Mouse (Mus musculus): ENCODE measurements around the gene Chd2. TPM values are rescaled to one million over a fixed set of nuclear protein-coding genes. Genes with fewer than 3 reads are reported as not detected.

The Chd2 gene
- polyA plus RNA-seq, 1 experiment: 28.0 TPM

GRCm38 (mm10) chr7:73389871-73390294 is 151.7 kb downstream of the Chd2 start:
- Histone ChIP-seq H3K27me3 (ENCODE audit: control insufficient read depth, insufficient read depth, low read length) (peaks cover 34% of the 10 kb centered on the region), H3K27ac (ENCODE audit: insufficient read depth, low read depth, low read length) (no peak overlapping the region), H3K4me1 (ENCODE audit: control insufficient read depth, insufficient read depth, insufficient read length, low read length) (no peaks in the 10 kb centered on the region; the same call in 1 of the 2 replicates), H3K36me3 (ENCODE audit: control insufficient read depth, insufficient read depth, low read length) (no peaks in the 10 kb centered on the region), H3K4me3 (ENCODE audit: low read depth, low read length) (no peak overlapping the region)
- 16% methylated on average over 15 of the region's 15 CpGs for WGBS
- TF ChIP-seq CTCF (IDR thresholded peaks at IDR 0.05; ENCODE audit: extremely low read depth, insufficient read length, insufficient replicate concordance, low read depth, low read length) (no peak), POLR2A (IDR thresholded peaks at IDR 0.05; ENCODE audit: low read depth, low read length) (no peak)

GRCm38 (mm10) chr7:73389419-73389818 is 152.2 kb downstream of the Chd2 start:
- H3K4me3 ChIP-seq (ENCODE audit: low read depth, low read length): no peak overlapping the region
- TF ChIP-seq CTCF (IDR thresholded peaks at IDR 0.05; ENCODE audit: extremely low read depth, insufficient read length, insufficient replicate concordance, low read depth, low read length): no peak
- no peak for TF ChIP-seq POLR2A (IDR thresholded peaks at IDR 0.05; ENCODE audit: low read depth, low read length)
- 36% methylated on average over 9 of the region's 9 CpGs for WGBS
- H3K36me3 ChIP-seq (ENCODE audit: control insufficient read depth, insufficient read depth, low read length): no peaks in the 10 kb centered on the region
- no peaks in the 10 kb centered on the region; the same call in 1 of the 2 replicates for H3K4me1 ChIP-seq (ENCODE audit: control insufficient read depth, insufficient read depth, insufficient read length, low read length)
- H3K27ac ChIP-seq (ENCODE audit: insufficient read depth, low read depth, low read length): no peak overlapping the region
- peaks cover 34% of the 10 kb centered on the region for H3K27me3 ChIP-seq (ENCODE audit: control insufficient read depth, insufficient read depth, low read length)

GRCm38 (mm10) chr7:73388866-73389265 is 152.8 kb downstream of the Chd2 start:
- no peaks in the 10 kb centered on the region for H3K36me3 ChIP-seq (ENCODE audit: control insufficient read depth, insufficient read depth, low read length)
- TF ChIP-seq POLR2A (IDR thresholded peaks at IDR 0.05; ENCODE audit: low read depth, low read length): no peak
- TF ChIP-seq CTCF (IDR thresholded peaks at IDR 0.05; ENCODE audit: extremely low read depth, insufficient read length, insufficient replicate concordance, low read depth, low read length): no peak
- peaks cover 34% of the 10 kb centered on the region for H3K27me3 ChIP-seq (ENCODE audit: control insufficient read depth, insufficient read depth, low read length)
- H3K4me1 ChIP-seq (ENCODE audit: control insufficient read depth, insufficient read depth, insufficient read length, low read length): no peaks in the 10 kb centered on the region; the same call in 1 of the 2 replicates
- no peak overlapping the region for H3K4me3 ChIP-seq (ENCODE audit: low read depth, low read length)
- WGBS: 81% methylated on average over 2 of the region's 2 CpGs
- no peak overlapping the region for H3K27ac ChIP-seq (ENCODE audit: insufficient read depth, low read depth, low read length)

- Histone ChIP-seq H3K4me1 (ENCODE audit: control insufficient read depth, insufficient read depth, insufficient read length, low read length) (no peaks in the 10 kb centered on the region), H3K27ac (ENCODE audit: insufficient read depth, low read depth, low read length) (no peak overlapping the region), H3K27me3 (ENCODE audit: control insufficient read depth, insufficient read depth, low read length) (peaks cover 3% of the 10 kb centered on the region; the same call in 1 of the 2 replicates), H3K4me3 (ENCODE audit: low read depth, low read length) (no peak overlapping the region), H3K36me3 (ENCODE audit: control insufficient read depth, insufficient read depth, low read length) (no peaks in the 10 kb centered on the region)
- TF ChIP-seq POLR2A (IDR thresholded peaks at IDR 0.05; ENCODE audit: low read depth, low read length): no peak
- TF ChIP-seq CTCF (IDR thresholded peaks at IDR 0.05; ENCODE audit: extremely low read depth, insufficient read length, insufficient replicate concordance, low read depth, low read length): no peak
- 66% methylated on average over 7 of the region's 7 CpGs for WGBS
Observed at GRCm38 (mm10) chr7:73382843-73383242, 158.8 kb downstream of the Chd2 start.

GRCm38 (mm10) chr7:73378034-73378433 is 163.6 kb downstream of the Chd2 start:
- Histone ChIP-seq H3K27ac (ENCODE audit: insufficient read depth, low read depth, low read length) (no peak overlapping the region), H3K4me1 (ENCODE audit: control insufficient read depth, insufficient read depth, insufficient read length, low read length) (peaks cover 8% of the 10 kb centered on the region), H3K27me3 (ENCODE audit: control insufficient read depth, insufficient read depth, low read length) (peaks cover 12% of the 10 kb centered on the region; the same call in 1 of the 2 replicates), H3K4me3 (ENCODE audit: low read depth, low read length) (no peak overlapping the region), H3K36me3 (ENCODE audit: control insufficient read depth, insufficient read depth, low read length) (no peaks in the 10 kb centered on the region)
- 76% methylated on average over 6 of the region's 6 CpGs for WGBS
- TF ChIP-seq CTCF (IDR thresholded peaks at IDR 0.05; ENCODE audit: extremely low read depth, insufficient read length, insufficient replicate concordance, low read depth, low read length) (no peak), POLR2A (IDR thresholded peaks at IDR 0.05; ENCODE audit: low read depth, low read length) (no peak)

- H3K36me3 ChIP-seq (ENCODE audit: control insufficient read depth, insufficient read depth, low read length): no peaks in the 10 kb centered on the region
- H3K27ac ChIP-seq (ENCODE audit: insufficient read depth, low read depth, low read length): no peak overlapping the region
- WGBS: 60% methylated on average over 12 of the region's 12 CpGs
- TF ChIP-seq CTCF (IDR thresholded peaks at IDR 0.05; ENCODE audit: extremely low read depth, insufficient read length, insufficient replicate concordance, low read depth, low read length) (no peak), POLR2A (IDR thresholded peaks at IDR 0.05; ENCODE audit: low read depth, low read length) (no peak)
- peaks cover 13% of the 10 kb centered on the region for H3K27me3 ChIP-seq (ENCODE audit: control insufficient read depth, insufficient read depth, low read length)
- H3K4me1 ChIP-seq (ENCODE audit: control insufficient read depth, insufficient read depth, insufficient read length, low read length): peaks cover 8% of the 10 kb centered on the region
- no peak overlapping the region; the same call in 1 of the 2 replicates for H3K4me3 ChIP-seq (ENCODE audit: low read depth, low read length)
Observed at GRCm38 (mm10) chr7:73377307-73377706, 164.3 kb downstream of the Chd2 start.

Other genes with a start within 250 kb of the Chd2 start
- 10.8 and 11.1 TPM in 2 replicates for gene Rgma, start 166.3 kb downstream of the Chd2 start, polyA plus RNA-seq (2012; rRNA removed)
- 17.6 and 24.4 TPM in 2 replicates for gene Fam174b, start 198.5 kb upstream of the Chd2 start, polyA plus RNA-seq (2012; rRNA removed)

Measured in small intestine, adult 2 months (tissue).